Mouse (Mus musculus): ENCODE measurements around the gene Tango6.

DNA sequence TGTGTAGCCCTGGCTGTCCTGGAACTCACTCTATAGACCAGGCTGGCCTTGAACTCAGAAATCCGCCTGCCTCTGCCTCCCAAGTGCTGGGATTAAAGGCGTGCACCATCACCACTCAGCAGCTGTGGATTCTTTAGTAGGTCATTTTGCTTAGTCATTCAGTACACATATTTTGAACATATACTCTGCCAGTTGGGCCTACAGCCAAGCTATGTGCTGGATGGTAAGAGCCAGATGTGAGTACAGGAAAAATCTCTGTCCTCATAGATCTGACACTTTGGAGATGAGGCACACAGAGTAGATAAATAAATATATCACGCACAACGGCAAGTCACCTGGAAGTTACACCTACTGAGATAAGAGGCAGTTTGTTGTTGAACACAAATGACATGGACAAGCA is 129.7 kb downstream of the Tango6 start:
- TF ChIP-seq CTCF (IDR thresholded peaks at IDR 0.05; ENCODE audit: control insufficient read depth, insufficient read depth, insufficient read length) (no peak), CEBPB (IDR thresholded peaks at IDR 0.05; ENCODE audit: low read depth) (no peak), USF1 (IDR thresholded peaks at IDR 0.05; ENCODE audit: low read depth) (no peak), MAX (IDR thresholded peaks at IDR 0.05) (no peak), FOSL1 (IDR thresholded peaks at IDR 0.05; ENCODE audit: insufficient read depth, low read length, poor library complexity, severe bottlenecking) (no peak), MYOG (IDR thresholded peaks at IDR 0.05; ENCODE audit: control insufficient read depth, extremely low read depth, insufficient read length) (no peak), MYOD1 (IDR thresholded peaks at IDR 0.05; ENCODE audit: control insufficient read depth, insufficient read length, low read depth) (no peak)

All from C2C12 (cell line).